Mouse (Mus musculus): ENCODE measurements at regions not wholly inside any gene's neighbourhood (a gene's known extent, or its start where the extent isn't known, plus 50 kb on each side); places are given as distances from the start of the nearest gene placed in this dataset.

DNA sequence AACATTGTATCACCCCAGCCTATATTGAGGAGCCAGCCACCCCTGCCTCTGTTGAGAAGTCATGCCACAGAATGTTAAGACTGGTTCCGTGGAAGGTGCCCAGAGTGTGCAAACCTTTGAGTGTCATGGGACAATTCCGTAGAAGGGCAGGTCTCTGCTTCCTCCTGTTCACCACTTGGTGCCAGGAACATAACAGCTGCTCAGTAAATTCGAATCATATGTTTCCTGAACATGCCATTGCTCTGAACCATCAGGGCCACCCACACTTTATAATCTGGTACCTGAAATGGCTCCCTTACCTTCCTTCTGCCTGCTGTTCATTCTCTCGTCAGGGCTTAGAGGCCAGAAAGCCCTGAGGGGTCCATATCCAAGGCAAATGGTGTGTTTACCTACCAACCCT, 273.0 kb upstream of the 4930535I16Rik start:
- H3K4me3 ChIP-seq (replicated peaks in 1 of 3; ENCODE audit: low read depth in 2 of 3, low read length in 2 of 3, poor library complexity in 1 of 3): no peak overlapping the region
- dilution Hi-C loops (cut with MboI; ENCODE audit: extremely low pct_ligation_motif_present, extremely low pct_unique_long_range_greater_than_20kb, low sequenced_read_pairs) (no loop called here), in situ Hi-C loops (cut with MboI; ENCODE audit: low pct_ligation_motif_present, low pct_unique_long_range_greater_than_20kb, low sequenced_read_pairs) (no loop called here)
- H3K36me3 ChIP-seq (replicated peaks in 1 of 2; ENCODE audit: control insufficient read depth in 1 of 2, insufficient read depth in 1 of 2, low read length in 1 of 2): no peaks in the 10 kb centered on the region
- no peak overlapping the region for H3K9ac ChIP-seq (ENCODE audit: insufficient read depth, low read depth)
- peaks cover 88% of the 10 kb centered on the region for H3K27me3 ChIP-seq (replicated peaks)
- no peaks in the 10 kb centered on the region for H3K79me2 ChIP-seq (replicated peaks; ENCODE audit: control insufficient read depth, extremely low read depth, insufficient read depth, poor library complexity, severe bottlenecking)
- no peaks in the 10 kb centered on the region for H3K9me3 ChIP-seq (replicated peaks; ENCODE audit: low read length)
- DNase-seq (ENCODE audit: extremely low read depth): no peak
- H3K4me2 ChIP-seq (ENCODE audit: insufficient read depth, low read depth, poor library complexity, severe bottlenecking): no peak overlapping the region
- TF ChIP-seq RAD21 (IDR thresholded peaks at IDR 0.05; ENCODE audit: low read depth, low read length): no peak
- TF ChIP-seq HCFC1 (IDR thresholded peaks at IDR 0.05; ENCODE audit: low read depth, low read length): no peak
- TF ChIP-seq EP300 (IDR thresholded peaks at IDR 0.05; ENCODE audit: low read length): no peak
- TF ChIP-seq POLR2A (IDR thresholded peaks at IDR 0.05; ENCODE audit: low read depth, low read length): no peak
- no peak for TF ChIP-seq CHD2 (IDR thresholded peaks at IDR 0.05; ENCODE audit: low read length)
- no peak for TF ChIP-seq POLR2AphosphoS2 (IDR thresholded peaks at IDR 0.05; ENCODE audit: low read depth, low read length)
- TF ChIP-seq SIN3A (IDR thresholded peaks at IDR 0.05; ENCODE audit: low read length): no peak
- TF ChIP-seq UBTF (IDR thresholded peaks at IDR 0.05; ENCODE audit: low read depth, low read length): no peak
- no peak overlapping the region for H3K27ac ChIP-seq (ENCODE audit: insufficient read depth, low read depth)
- no peaks in the 10 kb centered on the region for H3K4me1 ChIP-seq (ENCODE audit: control insufficient read depth in 1 of 2, insufficient read depth in 2 of 2)

DNA sequence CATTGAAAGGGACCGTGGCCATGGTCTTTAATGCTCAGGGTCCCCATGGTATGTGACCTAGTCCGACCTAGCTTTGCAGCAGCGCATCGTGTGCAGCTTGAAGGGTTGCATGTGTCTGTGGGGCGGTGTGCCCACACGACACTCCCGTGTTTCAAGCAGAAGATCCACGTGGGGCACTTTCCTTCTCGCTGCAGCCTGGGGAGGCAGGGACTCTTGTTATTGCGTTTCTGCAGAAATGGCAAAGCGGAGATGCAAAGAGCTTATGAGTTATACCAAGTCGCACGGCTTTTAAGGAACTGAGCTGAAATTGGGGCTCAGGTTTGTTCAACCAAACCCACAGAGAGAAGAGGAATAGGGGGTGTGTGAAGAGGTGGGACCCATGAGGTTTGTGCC, 272.2 kb upstream of the 4930535I16Rik start:
- Histone ChIP-seq H3K79me2 (replicated peaks; ENCODE audit: control insufficient read depth, extremely low read depth, insufficient read depth, poor library complexity, severe bottlenecking) (no peaks in the 10 kb centered on the region), H3K9ac (ENCODE audit: insufficient read depth, low read depth) (no peak overlapping the region), H3K36me3 (replicated peaks in 1 of 2; ENCODE audit: control insufficient read depth in 1 of 2, insufficient read depth in 1 of 2, low read length in 1 of 2) (no peaks in the 10 kb centered on the region), H3K27me3 (replicated peaks) (peaks cover 88% of the 10 kb centered on the region), H3K27ac (ENCODE audit: insufficient read depth, low read depth) (no peak overlapping the region), H3K4me3 (replicated peaks in 1 of 3; ENCODE audit: low read depth in 2 of 3, low read length in 2 of 3, poor library complexity in 1 of 3) (no peak overlapping the region), H3K4me2 (ENCODE audit: insufficient read depth, low read depth, poor library complexity, severe bottlenecking) (no peak overlapping the region), H3K4me1 (ENCODE audit: control insufficient read depth in 1 of 2, insufficient read depth in 2 of 2) (no peaks in the 10 kb centered on the region), H3K9me3 (replicated peaks; ENCODE audit: low read length) (no peaks in the 10 kb centered on the region)
- DNase-seq (ENCODE audit: extremely low read depth): no peak
- in situ Hi-C loops (cut with MboI; ENCODE audit: low pct_ligation_motif_present, low pct_unique_long_range_greater_than_20kb, low sequenced_read_pairs): no loop called here
- TF ChIP-seq E2F4 (IDR thresholded peaks at IDR 0.05; ENCODE audit: insufficient replicate concordance, low read depth, low read length): no peak
- TF ChIP-seq JUND (conservative IDR thresholded peaks at IDR 0.05; ENCODE audit: low read depth, low read length): no peak
- no peak for TF ChIP-seq ELF1 (IDR thresholded peaks at IDR 0.05; ENCODE audit: low read depth, low read length)
- no peak for TF ChIP-seq PAX5 (IDR thresholded peaks at IDR 0.05; ENCODE audit: low read length)
- no peak for TF ChIP-seq MEF2A (IDR thresholded peaks at IDR 0.05; ENCODE audit: borderline replicate concordance, low read depth, low read length)
- no peak for TF ChIP-seq ETS1 (conservative IDR thresholded peaks at IDR 0.05; ENCODE audit: low read depth, low read length)
- no peak for TF ChIP-seq UBTF (IDR thresholded peaks at IDR 0.05; ENCODE audit: low read depth, low read length)
- no peak for TF ChIP-seq ZKSCAN1 (IDR thresholded peaks at IDR 0.05; ENCODE audit: borderline replicate concordance, low read depth, low read length)
- no peak for TF ChIP-seq IRF4 (IDR thresholded peaks at IDR 0.05; ENCODE audit: low read depth, low read length)
- no peak for TF ChIP-seq BHLHE40 (IDR thresholded peaks at IDR 0.05; ENCODE audit: low read depth, low read length)
- TF ChIP-seq NRF1 (IDR thresholded peaks at IDR 0.05; ENCODE audit: low read depth, low read length): no peak
- TF ChIP-seq RCOR1 (conservative IDR thresholded peaks at IDR 0.05; ENCODE audit: low read depth, low read length): no peak
- TF ChIP-seq CHD1 (IDR thresholded peaks at IDR 0.05; ENCODE audit: low read depth, low read length): no peak
- no peak for TF ChIP-seq CHD2 (IDR thresholded peaks at IDR 0.05; ENCODE audit: low read length)
- no peak for TF ChIP-seq MAX (IDR thresholded peaks at IDR 0.05; ENCODE audit: low read length)
- no peak for TF ChIP-seq JUN (IDR thresholded peaks at IDR 0.05; ENCODE audit: insufficient read depth, low read depth, low read length)
- TF ChIP-seq NELFE (IDR thresholded peaks at IDR 0.05; ENCODE audit: low read depth, low read length): no peak
- no peak for TF ChIP-seq MAFK (IDR thresholded peaks at IDR 0.05; ENCODE audit: insufficient replicate concordance, low read length)
- TF ChIP-seq MAZ (IDR thresholded peaks at IDR 0.05; ENCODE audit: low read depth, low read length): no peak
- no peak for TF ChIP-seq CTCF (conservative IDR thresholded peaks at IDR 0.05 in 1 of 2, IDR thresholded peaks at IDR 0.05 in 1 of 2; ENCODE audit: low read depth in 2 of 2, low read length in 2 of 2)
- dilution Hi-C loops (cut with MboI; ENCODE audit: extremely low pct_ligation_motif_present, extremely low pct_unique_long_range_greater_than_20kb, low sequenced_read_pairs): no loop called here

Data from CH12.LX (cell line).